Comparison of ENCODE assay signal across 30 mouse cellular contexts in genomic region chr14:59547530-59547929, GRCm38 (mm10). TPM values are rescaled to one million over a fixed set of nuclear protein-coding genes. Genes with fewer than 3 reads are reported as not detected.
DNase-seq lines count a peak whose midpoint lies in the region; ATAC-seq and TF ChIP-seq lines count a peak whose summit lies in the region.
"Had no signal": no experiment of that assay in that cellular context is flagged by ENCODE, and none has a peak within 500 bp of the region (broad histone marks: within the 10 kb centered on the region; RNA-seq: fewer than 3 reads in every experiment).

No protein-coding gene starts in this region.

- H3K36me3 ChIP-seq in liver, adult 2 months (ENCODE audit: control insufficient read depth, insufficient read depth, low read length) = no peaks in the 10 kb centered on the region
- H3K36me3 ChIP-seq in liver, embryonic 11.5 days (ENCODE audit: control insufficient read depth, insufficient read depth, low read length) = no peaks in the 10 kb centered on the region; the same call in 1 of the 2 replicates
- H3K36me3 ChIP-seq in liver, embryonic 16.5 days (ENCODE audit: control insufficient read depth, insufficient read depth) = no peaks in the 10 kb centered on the region
- no peaks in the 10 kb centered on the region for H3K36me3 ChIP-seq in stomach, postnatal 0 days (ENCODE audit: control insufficient read depth, insufficient read depth, low read length)
- H3K36me3 ChIP-seq: embryonic facial prominence, embryonic 12.5 days; heart, embryonic 13.5 days; hindbrain, embryonic 12.5 days; midbrain, embryonic 13.5 days; neural tube, embryonic 13.5 days had no signal

- 33% methylated on average over 5 of the region's 5 CpGs for WGBS in liver, adult 2 months
- WGBS in liver, embryonic 11.5 days = 69% methylated on average over 5 of the region's 5 CpGs
- WGBS in liver, embryonic 16.5 days (ENCODE audit: insufficient replicate concordance) = 63% methylated on average over 5 of the region's 5 CpGs
- 54% methylated on average over 5 of the region's 5 CpGs for WGBS in stomach, postnatal 0 days

- no peak for TF ChIP-seq EP300 in stomach, postnatal 0 days (optimal IDR thresholded peaks at IDR 0.05)

- intact Hi-C loops in heart, postnatal 36 days (cut with DNase I) = no loop called here

- H3K27me3 ChIP-seq in liver, adult 2 months (ENCODE audit: control insufficient read depth, insufficient read depth, low read length) = no peaks in the 10 kb centered on the region
- no peaks in the 10 kb centered on the region for H3K27me3 ChIP-seq in liver, embryonic 11.5 days (replicated peaks; ENCODE audit: control insufficient read depth, insufficient read depth, low read length)
- no peaks in the 10 kb centered on the region for H3K27me3 ChIP-seq in liver, embryonic 16.5 days (ENCODE audit: control insufficient read depth, insufficient read depth, low read depth, low read length)
- H3K27me3 ChIP-seq in stomach, postnatal 0 days (ENCODE audit: control insufficient read depth, insufficient read depth, low read length) = no peaks in the 10 kb centered on the region
- H3K27me3 ChIP-seq: embryonic facial prominence, embryonic 12.5 days; heart, embryonic 13.5 days; hindbrain, embryonic 12.5 days; limb, embryonic 13.5 days; midbrain, embryonic 13.5 days; neural tube, embryonic 13.5 days had no signal

- H3K4me1 ChIP-seq in liver, adult 2 months (ENCODE audit: control insufficient read depth, insufficient read depth, low read length) = peaks cover 25% of the 10 kb centered on the region
- H3K4me1 ChIP-seq in liver, embryonic 11.5 days (replicated peaks; ENCODE audit: control insufficient read depth, insufficient read depth, low read length) = peaks cover 3% of the 10 kb centered on the region; the same call in 1 of the 2 replicates
- H3K4me1 ChIP-seq in liver, embryonic 16.5 days (ENCODE audit: control insufficient read depth, low read depth, low read length) = no peaks in the 10 kb centered on the region; the same call in 1 of the 2 replicates
- peaks cover 3% of the 10 kb centered on the region; the same call in 1 of the 2 replicates for H3K4me1 ChIP-seq in stomach, postnatal 0 days (replicated peaks; ENCODE audit: control insufficient read depth, insufficient read depth)
- H3K4me1 ChIP-seq: midbrain, embryonic 13.5 days; neural tube, embryonic 13.5 days had no signal

- no peak overlapping the region for H3K4me3 ChIP-seq in liver, adult 2 months (ENCODE audit: insufficient read depth, low read depth, low read length)
- H3K4me3 ChIP-seq in liver, embryonic 11.5 days (ENCODE audit: low read depth, low read length) = no peak overlapping the region
- H3K4me3 ChIP-seq in liver, embryonic 16.5 days (ENCODE audit: low read depth, low read length) = no peak overlapping the region
- no peak overlapping the region for H3K4me3 ChIP-seq in stomach, postnatal 0 days (ENCODE audit: low read depth, low read length)
- H3K4me3 ChIP-seq: embryonic facial prominence, embryonic 12.5 days; heart, adult 2 months; heart, embryonic 13.5 days; hindbrain, embryonic 12.5 days; limb, embryonic 13.5 days; midbrain, embryonic 13.5 days; neural tube, embryonic 13.5 days had no signal

- no peak overlapping the region for H3K9ac ChIP-seq in liver, adult 2 months (ENCODE audit: low read depth, low read length)
- no peak overlapping the region for H3K9ac ChIP-seq in liver, embryonic 11.5 days (ENCODE audit: low read depth, low read length)
- no peak overlapping the region for H3K9ac ChIP-seq in liver, embryonic 16.5 days (ENCODE audit: low read depth, low read length)
- H3K9ac ChIP-seq in stomach, postnatal 0 days (ENCODE audit: low read length) = no peak overlapping the region
- H3K9ac ChIP-seq: embryonic facial prominence, embryonic 12.5 days; heart, embryonic 13.5 days; hindbrain, embryonic 12.5 days; limb, embryonic 13.5 days; midbrain, embryonic 13.5 days; neural tube, embryonic 13.5 days had no signal

- no peak overlapping the region for H3K27ac ChIP-seq in liver, adult 2 months (replicated peaks; ENCODE audit: insufficient read depth, low read depth, low read length)
- no peak overlapping the region for H3K27ac ChIP-seq in liver, embryonic 11.5 days (ENCODE audit: low read depth, low read length)
- H3K27ac ChIP-seq in liver, embryonic 16.5 days (ENCODE audit: low read length) = 0 out of 2 replicates have a peak overlapping the region, but pooled peaks have one; percentile 36
- H3K27ac ChIP-seq in stomach, postnatal 0 days (replicated peaks) = no peak overlapping the region
- H3K27ac ChIP-seq: embryonic facial prominence, embryonic 12.5 days; heart, adult 2 months; heart, embryonic 13.5 days; hindbrain, embryonic 12.5 days; limb, embryonic 13.5 days; macrophage; midbrain, embryonic 13.5 days; neural tube, embryonic 13.5 days had no signal

- no peak for ATAC-seq in liver, embryonic 11.5 days (replicated peaks; ENCODE audit: low FRiP score)
- peak; percentile 60 for ATAC-seq in liver, embryonic 16.5 days (ENCODE audit: low read depth)
- peak; percentile 16; the same call in 1 of the 2 replicates for ATAC-seq in stomach, postnatal 0 days (ENCODE audit: low FRiP score, low TSS enrichment)
- ATAC-seq: CD4-positive, CD25-positive, alpha-beta regulatory T cell, adult 4 months; forebrain, embryonic 14.5 days; intestine, embryonic 16.5 days; midbrain, embryonic 13.5 days had no signal

- H3K4me2 ChIP-seq in liver, embryonic 11.5 days = no peak overlapping the region
- H3K4me2 ChIP-seq in liver, embryonic 16.5 days (ENCODE audit: low read depth, low read length) = no peak overlapping the region
- no peak overlapping the region for H3K4me2 ChIP-seq in stomach, postnatal 0 days (replicated peaks; ENCODE audit: low read depth)
- H3K4me2 ChIP-seq: embryonic facial prominence, embryonic 12.5 days; heart, embryonic 13.5 days; hindbrain, embryonic 12.5 days; limb, embryonic 13.5 days; midbrain, embryonic 13.5 days; neural tube, embryonic 13.5 days had no signal

- no peak for TF ChIP-seq CTCF in liver, adult 2 months (IDR thresholded peaks at IDR 0.05; ENCODE audit: low read depth, low read length)
- TF ChIP-seq CTCF in stomach, postnatal 0 days (IDR thresholded peaks at IDR 0.05; ENCODE audit: low read depth) = no peak

- no peaks in the 10 kb centered on the region for H3K9me3 ChIP-seq in liver, embryonic 11.5 days (ENCODE audit: control insufficient read depth, low read length)
- H3K9me3 ChIP-seq in liver, embryonic 16.5 days (replicated peaks; ENCODE audit: control insufficient read depth, low read length) = no peaks in the 10 kb centered on the region
- no peaks in the 10 kb centered on the region for H3K9me3 ChIP-seq in stomach, postnatal 0 days (ENCODE audit: control insufficient read depth, low read length)
- H3K9me3 ChIP-seq: embryonic facial prominence, embryonic 12.5 days; heart, embryonic 13.5 days; hindbrain, embryonic 12.5 days; limb, embryonic 13.5 days; midbrain, embryonic 13.5 days; neural tube, embryonic 13.5 days had no signal

- peak; percentile 84 for DNase-seq in heart, adult 11 months
- DNase-seq in heart, postnatal 36 days = no peak
- peak; percentile 95 for DNase-seq in liver, adult 2 months (ENCODE audit: extremely low read depth, low read depth, low spot score)
- DNase-seq in liver, embryonic 11.5 days (ENCODE audit: low spot score) = no peak
- no peak for DNase-seq in stomach, postnatal 0 days (ENCODE audit: low spot score)
- DNase-seq in thymus, postnatal 0 days (ENCODE audit: low spot score) = no peak
- DNase-seq: adrenal gland, postnatal 14 days; cerebellum, adult 18-20 months; cerebellum, postnatal 10 days; gastrocnemius, postnatal 36 days; heart, adult 2 months; heart, postnatal 14 days; kidney, adult 9 months; kidney, postnatal 36 days; lung, adult 2 months; lung, postnatal 10 days; right cerebral cortex, postnatal 14 days; thymus, adult 2 months; thymus, postnatal 4 days had no signal

- H3K79me2 ChIP-seq in liver, adult 2 months (ENCODE audit: control insufficient read depth, insufficient read depth, low read length) = no peaks in the 10 kb centered on the region; the same call in 1 of the 2 replicates

- TF ChIP-seq POLR2A in liver, adult 2 months (IDR thresholded peaks at IDR 0.05; ENCODE audit: extremely low read depth, insufficient read depth, low read length) = no peak

RNA-seq across cellular contexts. Expression of gene Cdadc1, which starts 50.2 kb away (rescaled TPM):
- 10 to 100 TPM; 45.0 to 46.5 TPM for total RNA-seq in heart, postnatal 36 days (2021)
- 27.5 and 31.3 TPM in 2 replicates for total RNA-seq in liver, adult 2 months (2014; rRNA removed)
- polyA plus RNA-seq in liver, adult 2 months (2012; rRNA removed) = 11.1 and 11.9 TPM in 2 replicates
- 25.8 and 30.0 TPM in 2 replicates for polyA plus RNA-seq in liver, embryonic 11.5 days (2014; fragmentation: Nextera tagmentation; extraction: Ambion mirVana)
- 16.2 and 16.7 TPM in 2 replicates for polyA plus RNA-seq in liver, embryonic 16.5 days (2015; fragmentation: Nextera tagmentation; extraction: Ambion mirVana)
- polyA plus RNA-seq in stomach, postnatal 0 days (2015; fragmentation: Nextera tagmentation; extraction: Ambion mirVana) = 24.2 and 25.1 TPM in 2 replicates
- 39.7 and 40.3 TPM in 2 replicates for polyA plus RNA-seq in thymus, postnatal 0 days (2015; fragmentation: Nextera tagmentation; extraction: Ambion mirVana)

Comparison
In these comparisons a context has a peak if more than half of its experiments do, and no peak if none do; other contexts are left out.
1. DNase-seq: peak in heart, adult 11 months (single experiment) and liver, adult 2 months (single experiment); none in heart, postnatal 36 days (0 of 2), liver, embryonic 11.5 days (single experiment), stomach, postnatal 0 days (single experiment) and thymus, postnatal 0 days (single experiment).